Mouse (Mus musculus): ENCODE data around the gene Mxd1. TPM values are rescaled to one million over a fixed set of nuclear protein-coding genes. Genes with fewer than 3 reads are reported as not detected.
A peak's percentile ranks its signal among the peaks of the same experiment; 100 is the strongest.

Gene Mxd1
- total RNA-seq, 2 experiments from 2014 or later = 2.7 to 3.0 TPM

GRCm38 (mm10) chr6:86599951-86600414, 69.0 kb downstream of the Mxd1 start:
- peak; percentile 38 for DNase-seq

GRCm38 (mm10) chr6:86599197-86599596, 69.8 kb downstream of the Mxd1 start:
- peak; percentile 62 for DNase-seq

GRCm38 (mm10) chr6:86598742-86599193, 70.2 kb downstream of the Mxd1 start:
- DNase-seq = no peak

Other genes starting within 250 kb of the Mxd1 start
- not detected for gene Gm44790, start 242.5 kb downstream of the Mxd1 start, total RNA-seq (2021)
- 1 to 10 TPM; 6.1 to 6.4 TPM for gene C87436, start 230.8 kb downstream of the Mxd1 start, total RNA-seq (2021)
- 100 to 1,000 TPM in 1 of 2 experiments, 10 to 100 TPM in 1; 99.7 to 116 TPM for gene Pcbp1, start 142.8 kb downstream of the Mxd1 start, total RNA-seq (2021)
- gene Asprv1, start 41.0 kb downstream of the Mxd1 start, total RNA-seq (2021) = not detected
- gene Snrnp27, start 15.4 kb upstream of the Mxd1 start, total RNA-seq (2021) = 10 to 100 TPM; 73.4 to 74.7 TPM
- 1 to 10 TPM; 2.4 to 2.8 TPM for gene Gmcl1, start 64.2 kb upstream of the Mxd1 start, total RNA-seq (2021)
- gene Anxa4, start 124.4 kb upstream of the Mxd1 start, total RNA-seq (2021) = 10 to 100 TPM; 13.4 to 19.7 TPM
- 10 to 100 TPM; 33.1 to 33.3 TPM for gene Aak1, start 180.4 kb upstream of the Mxd1 start, total RNA-seq (2021)